20 mouse cellular contexts compared by ENCODE assay signal in the genomic region with DNA sequence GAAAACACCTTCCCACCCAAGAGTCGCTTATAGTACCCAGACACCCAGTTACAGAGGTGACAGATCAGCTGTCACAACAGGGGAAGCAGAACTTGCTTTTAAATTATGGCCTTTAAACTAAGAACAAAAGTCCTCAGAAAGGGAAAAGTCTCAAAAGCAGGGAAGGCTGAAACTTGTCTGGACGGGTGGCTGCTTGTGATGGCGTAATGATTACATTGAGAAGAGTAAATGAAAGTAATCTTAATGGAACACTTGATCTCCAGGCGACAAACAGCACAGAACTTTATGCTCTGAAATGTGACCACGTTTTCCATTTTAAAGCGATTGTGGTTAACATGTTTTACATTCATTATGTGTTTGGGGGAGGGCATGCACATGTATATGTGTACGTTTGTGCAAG. TPM values are rescaled to one million over a fixed set of nuclear protein-coding genes. Genes with fewer than 3 reads are reported as not detected.
DNase-seq lines count a peak whose midpoint lies in the region; ATAC-seq and TF ChIP-seq lines count a peak whose summit lies in the region.
"Had no signal": no experiment of that assay in that cellular context is flagged by ENCODE, and none has a peak within 500 bp of the region (broad histone marks: within the 10 kb centered on the region; RNA-seq: fewer than 3 reads in every experiment).

No protein-coding gene starts in this region.

- DNase-seq in lung, postnatal 14 days: no peak
- peak; percentile 12 for DNase-seq in embryonic facial prominence, embryonic 14.5 days (ENCODE audit: low spot score)
- peak; percentile 25 for DNase-seq in induced T-regulatory cell, adult 2 months (ENCODE audit: low read depth)
- DNase-seq in stomach, postnatal 0 days (ENCODE audit: low spot score): no peak
- no peak for DNase-seq in frontal cortex, postnatal 36 days (ENCODE audit: low spot score in 2 of 2)
- DNase-seq: adrenal gland, postnatal 25 days; cerebellum, adult 18-20 months; cerebellum, adult 9-11 months; cerebellum, postnatal 36 days; forebrain, postnatal 0 days; gastrocnemius, postnatal 36 days; heart, adult 11 months; heart, postnatal 36 days had no signal

- H3K4me1 ChIP-seq in lung, embryonic 16.5 days (replicated peaks; ENCODE audit: control insufficient read depth, insufficient read depth, low read length): peaks cover 14% of the 10 kb centered on the region
- peaks cover 7% of the 10 kb centered on the region; the same call in 1 of the 2 replicates for H3K4me1 ChIP-seq in embryonic facial prominence, embryonic 14.5 days (ENCODE audit: control insufficient read depth, insufficient read depth, low read length)
- H3K4me1 ChIP-seq in stomach, postnatal 0 days (replicated peaks; ENCODE audit: control insufficient read depth, insufficient read depth): no peaks in the 10 kb centered on the region; the same call in 1 of the 2 replicates
- H3K4me1 ChIP-seq: forebrain, embryonic 13.5 days; heart, embryonic 13.5 days; hindbrain, embryonic 15.5 days had no signal

- no peaks in the 10 kb centered on the region for H3K9me3 ChIP-seq in lung, embryonic 16.5 days (ENCODE audit: control insufficient read depth, low read length)
- no peaks in the 10 kb centered on the region for H3K9me3 ChIP-seq in embryonic facial prominence, embryonic 14.5 days (ENCODE audit: control insufficient read depth, low read length)
- H3K9me3 ChIP-seq in stomach, postnatal 0 days (ENCODE audit: control insufficient read depth, low read length): no peaks in the 10 kb centered on the region
- H3K9me3 ChIP-seq: forebrain, embryonic 13.5 days; heart, embryonic 13.5 days; hindbrain, embryonic 15.5 days had no signal

- no peaks in the 10 kb centered on the region for H3K27me3 ChIP-seq in lung, embryonic 16.5 days (ENCODE audit: control insufficient read depth, insufficient read depth, low read depth, low read length)
- H3K27me3 ChIP-seq in embryonic facial prominence, embryonic 14.5 days (replicated peaks; ENCODE audit: control insufficient read depth, insufficient read depth, low read length): no peaks in the 10 kb centered on the region
- no peaks in the 10 kb centered on the region for H3K27me3 ChIP-seq in stomach, postnatal 0 days (ENCODE audit: control insufficient read depth, insufficient read depth, low read length)
- H3K27me3 ChIP-seq: CH12.LX; forebrain, embryonic 13.5 days; heart, embryonic 13.5 days; hindbrain, embryonic 15.5 days; Patski had no signal

- no peaks in the 10 kb centered on the region for H3K36me3 ChIP-seq in lung, embryonic 16.5 days (ENCODE audit: control insufficient read depth, insufficient read depth, low read length)
- no peaks in the 10 kb centered on the region for H3K36me3 ChIP-seq in embryonic facial prominence, embryonic 14.5 days (ENCODE audit: control insufficient read depth, insufficient read depth, low read length)
- H3K36me3 ChIP-seq in stomach, postnatal 0 days (ENCODE audit: control insufficient read depth, insufficient read depth, low read length): no peaks in the 10 kb centered on the region
- H3K36me3 ChIP-seq: heart, embryonic 13.5 days; hindbrain, embryonic 15.5 days had no signal

- no peak for ATAC-seq in lung, embryonic 16.5 days (ENCODE audit: low read depth)
- ATAC-seq in embryonic facial prominence, embryonic 14.5 days (ENCODE audit: low read depth): no peak
- ATAC-seq in stomach, postnatal 0 days (ENCODE audit: low FRiP score, low TSS enrichment): no peak; the same call in 1 of the 2 replicates
- ATAC-seq: activated CD4-positive, CD25-positive, alpha-beta regulatory T cell, adult 4 months; forebrain, embryonic 13.5 days; Patski had no signal

- no peak for TF ChIP-seq EP300 in stomach, postnatal 0 days (optimal IDR thresholded peaks at IDR 0.05)

- 50% methylated on average over 7 of the region's 7 CpGs for WGBS in lung, embryonic 16.5 days
- 70% methylated on average over 7 of the region's 7 CpGs for WGBS in embryonic facial prominence, embryonic 14.5 days
- 43% methylated on average over 7 of the region's 7 CpGs for WGBS in stomach, postnatal 0 days

- TF ChIP-seq CTCF in stomach, postnatal 0 days (IDR thresholded peaks at IDR 0.05; ENCODE audit: low read depth): no peak

- H3K9ac ChIP-seq in lung, embryonic 16.5 days (ENCODE audit: low read length): no peak overlapping the region
- H3K9ac ChIP-seq in embryonic facial prominence, embryonic 14.5 days (ENCODE audit: low read depth, low read length): no peak overlapping the region
- H3K9ac ChIP-seq in stomach, postnatal 0 days (ENCODE audit: low read length): no peak overlapping the region
- H3K9ac ChIP-seq: forebrain, embryonic 13.5 days; forebrain, postnatal 0 days; heart, embryonic 13.5 days; hindbrain, embryonic 15.5 days had no signal

- no peak overlapping the region for H3K4me2 ChIP-seq in lung, embryonic 16.5 days (ENCODE audit: low read depth, low read length)
- H3K4me2 ChIP-seq in embryonic facial prominence, embryonic 14.5 days (ENCODE audit: low read depth, low read length): no peak overlapping the region
- H3K4me2 ChIP-seq in stomach, postnatal 0 days (replicated peaks; ENCODE audit: low read depth): no peak overlapping the region
- H3K4me2 ChIP-seq: forebrain, embryonic 13.5 days; heart, embryonic 13.5 days; hindbrain, embryonic 15.5 days had no signal

- H3K4me3 ChIP-seq in lung, embryonic 16.5 days (ENCODE audit: low read length): no peak overlapping the region
- H3K4me3 ChIP-seq in embryonic facial prominence, embryonic 14.5 days (ENCODE audit: low read depth, low read length): no peak overlapping the region
- H3K4me3 ChIP-seq in stomach, postnatal 0 days (ENCODE audit: low read depth, low read length): no peak overlapping the region
- H3K4me3 ChIP-seq: forebrain, embryonic 13.5 days; heart, embryonic 13.5 days; hindbrain, embryonic 15.5 days had no signal

- H3K27ac ChIP-seq in lung, embryonic 16.5 days (ENCODE audit: low read length): peak overlapping the region; percentile 66; the same call in 1 of the 2 replicates
- peak overlapping the region; percentile 58 for H3K27ac ChIP-seq in embryonic facial prominence, embryonic 14.5 days (replicated peaks; ENCODE audit: low read depth, low read length)
- H3K27ac ChIP-seq in stomach, postnatal 0 days (replicated peaks): peak overlapping the region; percentile 53
- H3K27ac ChIP-seq: forebrain, embryonic 13.5 days; heart, embryonic 13.5 days; hindbrain, embryonic 15.5 days had no signal

RNA-seq across cellular contexts. Expression of a gene that starts 39.0 kb away (rescaled TPM):
- 86.4 and 88.9 TPM in 2 replicates for polyA plus RNA-seq in lung, embryonic 16.5 days (2015; fragmentation: Nextera tagmentation; extraction: Ambion mirVana)
- polyA plus RNA-seq in embryonic facial prominence, embryonic 14.5 days (2014; fragmentation: Nextera tagmentation; extraction: Ambion mirVana): 68.8 and 69.1 TPM in 2 replicates
- polyA plus RNA-seq in stomach, postnatal 0 days (2015; fragmentation: Nextera tagmentation; extraction: Ambion mirVana): 56.9 and 62.6 TPM in 2 replicates

Comparison
In these comparisons a context has a peak if more than half of its experiments do, and no peak if none do; other contexts are left out.
1. DNase-seq: peak in embryonic facial prominence, embryonic 14.5 days (single experiment) and induced T-regulatory cell, adult 2 months (single experiment); none in lung, postnatal 14 days (single experiment), stomach, postnatal 0 days (single experiment) and frontal cortex, postnatal 36 days (0 of 2).
2. Peak in every context shown above with its lines, with median percentiles within 50 percentile points of each other: H3K27ac ChIP-seq.